Comparison of ENCODE assay signal across 22 mouse cellular contexts in the genomic region with DNA sequence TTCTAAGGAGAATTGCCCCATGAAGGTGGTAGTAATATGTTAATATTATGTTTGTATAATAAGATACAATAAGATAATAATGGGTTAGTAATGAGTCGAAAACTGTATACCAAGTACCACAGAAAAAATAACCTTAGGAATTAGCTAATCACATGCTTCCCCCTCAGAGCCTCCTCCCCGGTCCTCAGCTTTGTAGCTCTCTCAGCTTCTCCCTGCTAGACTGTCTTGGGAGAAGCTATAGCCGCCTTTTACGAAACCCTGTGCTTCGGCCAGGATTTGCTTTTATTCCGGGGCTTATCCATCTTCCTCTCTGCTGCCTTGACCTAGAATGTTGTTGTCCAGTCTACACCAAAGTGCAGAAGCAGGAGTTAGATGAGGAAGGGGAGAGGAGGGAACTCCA.
DNase-seq lines count a peak whose midpoint lies in the region; ATAC-seq lines count a peak whose summit lies in the region.
"Had no signal": no experiment of that assay in that cellular context is flagged by ENCODE, and none has a peak within 500 bp of the region (broad histone marks: within the 10 kb centered on the region; RNA-seq: fewer than 3 reads in every experiment).

No protein-coding gene starts in this region.

- no peak overlapping the region for H3K9ac ChIP-seq in forebrain, embryonic 12.5 days
- no peak overlapping the region for H3K9ac ChIP-seq in forebrain, embryonic 16.5 days (replicated peaks; ENCODE audit: low read depth, low read length)
- H3K9ac ChIP-seq in midbrain, embryonic 16.5 days (ENCODE audit: low read depth, low read length) = no peak overlapping the region
- H3K9ac ChIP-seq in forebrain, embryonic 14.5 days (ENCODE audit: low read length) = no peak overlapping the region
- H3K9ac ChIP-seq: embryonic facial prominence, embryonic 12.5 days; embryonic facial prominence, embryonic 15.5 days; hindbrain, embryonic 15.5 days had no signal

- H3K27ac ChIP-seq in forebrain, embryonic 12.5 days = no peak overlapping the region; the same call in 1 of the 2 replicates
- no peak overlapping the region for H3K27ac ChIP-seq in forebrain, embryonic 16.5 days (ENCODE audit: low read length)
- H3K27ac ChIP-seq in midbrain, embryonic 10.5 days (replicated peaks) = peak overlapping the region; percentile 34; the same call in 1 of the 2 replicates
- H3K27ac ChIP-seq in midbrain, embryonic 16.5 days (ENCODE audit: low read length) = no peak overlapping the region
- 0 out of 2 replicates have a peak overlapping the region, but pooled peaks have one; percentile 32 for H3K27ac ChIP-seq in embryonic facial prominence, embryonic 10.5 days (replicated peaks)
- H3K27ac ChIP-seq in forebrain, embryonic 14.5 days (ENCODE audit: low read depth, low read length) = no peak overlapping the region
- H3K27ac ChIP-seq: embryonic facial prominence, embryonic 12.5 days; embryonic facial prominence, embryonic 15.5 days; hindbrain, embryonic 15.5 days had no signal

- peaks cover 27% of the 10 kb centered on the region for H3K27me3 ChIP-seq in forebrain, embryonic 12.5 days
- no peaks in the 10 kb centered on the region for H3K27me3 ChIP-seq in forebrain, embryonic 16.5 days (replicated peaks; ENCODE audit: control insufficient read depth, insufficient read depth, low read length)
- H3K27me3 ChIP-seq in midbrain, embryonic 10.5 days (ENCODE audit: low read depth, poor library complexity, severe bottlenecking) = peaks cover 6% of the 10 kb centered on the region; the same call in 1 of the 2 replicates
- no peaks in the 10 kb centered on the region for H3K27me3 ChIP-seq in midbrain, embryonic 16.5 days (ENCODE audit: control insufficient read depth, insufficient read depth, low read depth, low read length)
- H3K27me3 ChIP-seq in embryonic facial prominence, embryonic 10.5 days (replicated peaks; ENCODE audit: low read depth, poor library complexity, severe bottlenecking) = peaks cover 16% of the 10 kb centered on the region; the same call in 1 of the 2 replicates
- no peaks in the 10 kb centered on the region for H3K27me3 ChIP-seq in forebrain, embryonic 14.5 days (replicated peaks; ENCODE audit: control insufficient read depth, insufficient read depth, low read length)
- H3K27me3 ChIP-seq: embryonic facial prominence, embryonic 12.5 days; embryonic facial prominence, embryonic 15.5 days; hindbrain, embryonic 15.5 days had no signal

- no peaks in the 10 kb centered on the region for H3K9me3 ChIP-seq in forebrain, embryonic 12.5 days
- no peaks in the 10 kb centered on the region for H3K9me3 ChIP-seq in forebrain, embryonic 16.5 days (ENCODE audit: control insufficient read depth, low read length)
- H3K9me3 ChIP-seq in midbrain, embryonic 10.5 days (replicated peaks) = no peaks in the 10 kb centered on the region
- H3K9me3 ChIP-seq in midbrain, embryonic 16.5 days (replicated peaks; ENCODE audit: control insufficient read depth, low read length, poor library complexity, severe bottlenecking) = no peaks in the 10 kb centered on the region
- H3K9me3 ChIP-seq in embryonic facial prominence, embryonic 10.5 days = no peaks in the 10 kb centered on the region
- no peaks in the 10 kb centered on the region for H3K9me3 ChIP-seq in forebrain, embryonic 14.5 days (replicated peaks; ENCODE audit: control insufficient read depth, low read length)
- H3K9me3 ChIP-seq: embryonic facial prominence, embryonic 12.5 days; embryonic facial prominence, embryonic 15.5 days; hindbrain, embryonic 15.5 days had no signal

- no peak for DNase-seq in midbrain, embryonic 10.5 days (ENCODE audit: low spot score)
- no peak for DNase-seq in embryonic facial prominence, embryonic 10.5 days (ENCODE audit: low spot score)
- DNase-seq in forebrain, embryonic 14.5 days (ENCODE audit: low spot score) = no peak
- no peak for DNase-seq in Muller cell, postnatal 12 days (ENCODE audit: inconsistent ontology term)
- DNase-seq: adrenal gland, adult 8-10 months; adrenal gland, postnatal 25 days; cerebellum, adult 18-20 months; cerebellum, adult 9-10 months; cerebellum, postnatal 14 days; gastrocnemius, postnatal 10 days; gastrocnemius, postnatal 36 days; kidney, adult 2 months had no signal

- no peak overlapping the region for H3K4me3 ChIP-seq in forebrain, embryonic 12.5 days (replicated peaks)
- H3K4me3 ChIP-seq in forebrain, embryonic 16.5 days (replicated peaks; ENCODE audit: low read length) = no peak overlapping the region
- no peak overlapping the region for H3K4me3 ChIP-seq in midbrain, embryonic 10.5 days
- H3K4me3 ChIP-seq in midbrain, embryonic 16.5 days (ENCODE audit: low read depth, low read length) = no peak overlapping the region
- no peak overlapping the region for H3K4me3 ChIP-seq in embryonic facial prominence, embryonic 10.5 days
- no peak overlapping the region for H3K4me3 ChIP-seq in forebrain, embryonic 14.5 days (ENCODE audit: low read depth, low read length)
- H3K4me3 ChIP-seq: embryonic facial prominence, embryonic 12.5 days; embryonic facial prominence, embryonic 15.5 days; hindbrain, embryonic 15.5 days had no signal

- no peak overlapping the region for H3K4me2 ChIP-seq in forebrain, embryonic 12.5 days
- H3K4me2 ChIP-seq in forebrain, embryonic 16.5 days (ENCODE audit: low read length) = no peak overlapping the region
- no peak overlapping the region for H3K4me2 ChIP-seq in midbrain, embryonic 16.5 days (ENCODE audit: low read length)
- no peak overlapping the region for H3K4me2 ChIP-seq in forebrain, embryonic 14.5 days (ENCODE audit: low read length)
- H3K4me2 ChIP-seq: embryonic facial prominence, embryonic 12.5 days; embryonic facial prominence, embryonic 15.5 days; heart, embryonic 11.5 days; hindbrain, embryonic 15.5 days had no signal

- H3K4me1 ChIP-seq in forebrain, embryonic 12.5 days = peaks cover 15% of the 10 kb centered on the region
- H3K4me1 ChIP-seq in forebrain, embryonic 16.5 days (replicated peaks; ENCODE audit: control insufficient read depth, insufficient read depth, low read length) = peaks cover 8% of the 10 kb centered on the region
- H3K4me1 ChIP-seq in midbrain, embryonic 10.5 days = peaks cover 18% of the 10 kb centered on the region
- H3K4me1 ChIP-seq in midbrain, embryonic 16.5 days (ENCODE audit: control insufficient read depth, insufficient read depth, low read length) = no peaks in the 10 kb centered on the region
- H3K4me1 ChIP-seq in embryonic facial prominence, embryonic 10.5 days = peaks cover 9% of the 10 kb centered on the region; the same call in 1 of the 2 replicates
- H3K4me1 ChIP-seq in forebrain, embryonic 14.5 days (ENCODE audit: control insufficient read depth, insufficient read depth, low read length) = peaks cover 14% of the 10 kb centered on the region
- H3K4me1 ChIP-seq: embryonic facial prominence, embryonic 12.5 days; embryonic facial prominence, embryonic 15.5 days; hindbrain, embryonic 15.5 days had no signal

- H3K36me3 ChIP-seq in forebrain, embryonic 12.5 days (replicated peaks) = no peaks in the 10 kb centered on the region
- no peaks in the 10 kb centered on the region for H3K36me3 ChIP-seq in forebrain, embryonic 16.5 days (ENCODE audit: control insufficient read depth, insufficient read depth)
- no peaks in the 10 kb centered on the region for H3K36me3 ChIP-seq in midbrain, embryonic 10.5 days
- H3K36me3 ChIP-seq in midbrain, embryonic 16.5 days (ENCODE audit: control insufficient read depth, insufficient read depth, low read length) = no peaks in the 10 kb centered on the region
- no peaks in the 10 kb centered on the region for H3K36me3 ChIP-seq in embryonic facial prominence, embryonic 10.5 days (replicated peaks)
- no peaks in the 10 kb centered on the region for H3K36me3 ChIP-seq in forebrain, embryonic 14.5 days (ENCODE audit: control insufficient read depth, insufficient read depth, low read length)
- H3K36me3 ChIP-seq: embryonic facial prominence, embryonic 12.5 days; embryonic facial prominence, embryonic 15.5 days; hindbrain, embryonic 15.5 days had no signal

- WGBS in forebrain, embryonic 12.5 days = 27% methylated on average over 6 of the region's 6 CpGs
- WGBS in forebrain, embryonic 16.5 days = 26% methylated on average over 6 of the region's 6 CpGs
- 82% methylated on average over 6 of the region's 6 CpGs for WGBS in midbrain, embryonic 10.5 days
- WGBS in midbrain, embryonic 16.5 days = 65% methylated on average over 6 of the region's 6 CpGs
- 76% methylated on average over 6 of the region's 6 CpGs for WGBS in embryonic facial prominence, embryonic 10.5 days
- WGBS in forebrain, embryonic 14.5 days = 16% methylated on average over 6 of the region's 6 CpGs

- ATAC-seq in forebrain, embryonic 12.5 days (ENCODE audit: low FRiP score) = peak; percentile 44
- no peak for ATAC-seq in forebrain, embryonic 16.5 days
- no peak for ATAC-seq in midbrain, embryonic 16.5 days
- ATAC-seq in forebrain, embryonic 14.5 days = peak; percentile 42; the same call in 1 of the 2 replicates
- ATAC-seq: activated CD4-positive, CD25-positive, alpha-beta regulatory T cell, adult 4 months; CD4-positive, CD25-positive, alpha-beta regulatory T cell, adult 4 months; intestine, postnatal 0 days had no signal

Comparison
In these comparisons a context has a peak if more than half of its experiments do, and no peak if none do; other contexts are left out.
1. ATAC-seq: peak in forebrain, embryonic 12.5 days (single experiment) and forebrain, embryonic 14.5 days (single experiment); none in forebrain, embryonic 16.5 days (single experiment) and midbrain, embryonic 16.5 days (single experiment).
2. H3K27ac ChIP-seq: peak in midbrain, embryonic 10.5 days (single experiment) and embryonic facial prominence, embryonic 10.5 days (single experiment); none in forebrain, embryonic 12.5 days (single experiment), forebrain, embryonic 16.5 days (single experiment), midbrain, embryonic 16.5 days (single experiment) and forebrain, embryonic 14.5 days (single experiment).